Mouse (Mus musculus): ENCODE measurements at regions not wholly inside any gene's neighbourhood (a gene's known extent, or its start where the extent isn't known, plus 50 kb on each side); places are given as distances from the start of the nearest gene placed in this dataset.

GRCm38 (mm10) chr2:47689628-47690027 lies 1124.3 kb upstream of the Acvr2a start:
- peak in 1 of 2 experiments; percentile 2 for DNase-seq (ENCODE audit: inconsistent age in 2 of 2, low spot score in 1 of 2)
